Mouse (Mus musculus) C2C12 (cell line): ENCODE measurements around the gene Olfr1392.

Experiments
- CTCF ChIP-seq: IDR thresholded peaks from one replicate; pipeline ENCODE4 v1.5.1; 2011; ENCODE audit not compliant: control insufficient read depth, insufficient read depth, insufficient read length
- MAX ChIP-seq: IDR thresholded peaks from one replicate; pipeline ENCODE4 v1.6.1; 2011; ENCODE audit warnings: mild to moderate bottlenecking, control low read depth

GRCm38 (mm10) chr11:49259829-49260228, 25.3 kb upstream of the Olfr1392 start:
- TF ChIP-seq CTCF = no peak
- no peak for TF ChIP-seq MAX
